15 mouse cellular contexts compared by ENCODE assay signal in genomic region chr9:22680484-22680883, GRCm38 (mm10).
DNase-seq lines count a peak whose midpoint lies in the region; ATAC-seq and TF ChIP-seq lines count a peak whose summit lies in the region.
"Had no signal": no experiment of that assay in that cellular context is flagged by ENCODE, and none has a peak within 500 bp of the region (broad histone marks: within the 10 kb centered on the region; RNA-seq: fewer than 3 reads in every experiment).

No protein-coding gene starts in this region.

- 83% methylated on average over 1 of the region's 1 CpGs for WGBS in liver, embryonic 13.5 days (ENCODE audit: insufficient replicate concordance)
- WGBS in liver, embryonic 11.5 days: 68% methylated on average over 1 of the region's 1 CpGs

- H3K4me3 ChIP-seq in gastrocnemius, adult 2 months: no peak overlapping the region
- no peak overlapping the region for H3K4me3 ChIP-seq in liver, embryonic 13.5 days (replicated peaks)
- H3K4me3 ChIP-seq in liver, embryonic 11.5 days (ENCODE audit: low read depth, low read length): no peak overlapping the region
- no peak overlapping the region for H3K4me3 ChIP-seq in C2C12 (ENCODE audit: insufficient read depth, poor library complexity, severe bottlenecking)
- H3K4me3 ChIP-seq: embryonic facial prominence, embryonic 15.5 days; forebrain, embryonic 15.5 days had no signal

- intact Hi-C loops in gastrocnemius, adult 2 months (cut with DNase I): no loop called here

- H3K4me1 ChIP-seq in liver, embryonic 13.5 days (replicated peaks): peaks cover 27% of the 10 kb centered on the region
- peaks cover 2% of the 10 kb centered on the region for H3K4me1 ChIP-seq in liver, embryonic 11.5 days (replicated peaks; ENCODE audit: control insufficient read depth, insufficient read depth, low read length)
- H3K4me1 ChIP-seq: embryonic facial prominence, embryonic 15.5 days had no signal

- H3K79me3 ChIP-seq in C2C12 (ENCODE audit: low read depth): no peaks in the 10 kb centered on the region

- peak; percentile 36 for DNase-seq in gastrocnemius, adult 2 months
- no peak for DNase-seq in gastrocnemius, adult 8-10 months (ENCODE audit: low spot score in 2 of 2)
- no peak for DNase-seq in liver, embryonic 13.5 days
- no peak for DNase-seq in liver, embryonic 11.5 days (ENCODE audit: low spot score)
- DNase-seq in adrenal gland, postnatal 36 days: peak; percentile 75 to 80
- no peak for DNase-seq in frontal cortex, adult 2 months (ENCODE audit: extremely low spot score in 1 of 2, low spot score in 1 of 2)
- DNase-seq in left cerebral cortex, adult 11 months (ENCODE audit: low spot score): no peak
- DNase-seq: kidney, adult 11 months; lung, postnatal 36 days; right cerebral cortex, postnatal 14 days; thymus, postnatal 4 days had no signal

- no peak overlapping the region for H3K9ac ChIP-seq in liver, embryonic 13.5 days
- H3K9ac ChIP-seq in liver, embryonic 11.5 days (ENCODE audit: low read depth, low read length): no peak overlapping the region
- H3K9ac ChIP-seq: embryonic facial prominence, embryonic 15.5 days; forebrain, embryonic 15.5 days had no signal

- no peaks in the 10 kb centered on the region for H3K79me2 ChIP-seq in C2C12 (ENCODE audit: control insufficient read depth, insufficient read depth)

- no peak for ATAC-seq in liver, embryonic 13.5 days (ENCODE audit: low read depth)
- ATAC-seq in liver, embryonic 11.5 days (replicated peaks; ENCODE audit: low FRiP score): no peak
- ATAC-seq: CD4-positive, CD25-positive, alpha-beta regulatory T cell, adult 4 months; forebrain, embryonic 15.5 days had no signal

- no peak overlapping the region for H3K27ac ChIP-seq in gastrocnemius, adult 2 months
- H3K27ac ChIP-seq in liver, embryonic 13.5 days: no peak overlapping the region
- H3K27ac ChIP-seq in liver, embryonic 11.5 days (ENCODE audit: low read depth, low read length): no peak overlapping the region
- H3K27ac ChIP-seq: embryonic facial prominence, embryonic 15.5 days; forebrain, embryonic 15.5 days had no signal

- no peak overlapping the region for H3ac ChIP-seq in C2C12 (ENCODE audit: control insufficient read depth, insufficient read length, low read depth)

- H3K4me2 ChIP-seq in liver, embryonic 13.5 days: peak overlapping the region; percentile 28
- H3K4me2 ChIP-seq in liver, embryonic 11.5 days: no peak overlapping the region
- H3K4me2 ChIP-seq: embryonic facial prominence, embryonic 15.5 days; forebrain, embryonic 15.5 days had no signal

- no peaks in the 10 kb centered on the region for H3K9me3 ChIP-seq in liver, embryonic 13.5 days (replicated peaks)
- no peaks in the 10 kb centered on the region for H3K9me3 ChIP-seq in liver, embryonic 11.5 days (ENCODE audit: control insufficient read depth, low read length)
- H3K9me3 ChIP-seq: embryonic facial prominence, embryonic 15.5 days; forebrain, embryonic 15.5 days had no signal

- TF ChIP-seq CTCF in gastrocnemius, adult 2 months (IDR thresholded peaks at IDR 0.05): no peak
- no peak for TF ChIP-seq CTCF in C2C12 (IDR thresholded peaks at IDR 0.05; ENCODE audit: control insufficient read depth, insufficient read depth, insufficient read length)

- no peaks in the 10 kb centered on the region for H3K36me3 ChIP-seq in liver, embryonic 13.5 days
- H3K36me3 ChIP-seq in liver, embryonic 11.5 days (ENCODE audit: control insufficient read depth, insufficient read depth, low read length): no peaks in the 10 kb centered on the region
- H3K36me3 ChIP-seq in C2C12 (ENCODE audit: control insufficient read depth, insufficient read depth): no peaks in the 10 kb centered on the region
- H3K36me3 ChIP-seq: embryonic facial prominence, embryonic 15.5 days; forebrain, embryonic 15.5 days had no signal

- H3K27me3 ChIP-seq in liver, embryonic 13.5 days: no peaks in the 10 kb centered on the region
- no peaks in the 10 kb centered on the region for H3K27me3 ChIP-seq in liver, embryonic 11.5 days (replicated peaks; ENCODE audit: control insufficient read depth, insufficient read depth, low read length)
- no peaks in the 10 kb centered on the region for H3K27me3 ChIP-seq in C2C12 (ENCODE audit: control insufficient read depth, insufficient read depth, insufficient read length)
- H3K27me3 ChIP-seq: embryonic facial prominence, embryonic 15.5 days; forebrain, embryonic 15.5 days had no signal

TF ChIP-seq in C2C12, 6 proteins besides CTCF, POLR2A, EP300 and RAD21:
- TF ChIP-seq USF1 (IDR thresholded peaks at IDR 0.05; ENCODE audit: low read depth): peak; percentile 89
- TF ChIP-seq MYOD1 (IDR thresholded peaks at IDR 0.05; ENCODE audit: control insufficient read depth, insufficient read length, low read depth): peak; percentile 93
- TF ChIP-seq MAX (IDR thresholded peaks at IDR 0.05): peak; percentile 50
- TF ChIP-seq MYOG (IDR thresholded peaks at IDR 0.05; ENCODE audit: control insufficient read depth, extremely low read depth, insufficient read length): no peak
- no peak for TF ChIP-seq CEBPB (IDR thresholded peaks at IDR 0.05; ENCODE audit: low read depth)
- peak; percentile 49 for TF ChIP-seq FOSL1 (IDR thresholded peaks at IDR 0.05; ENCODE audit: insufficient read depth, low read length, poor library complexity, severe bottlenecking)

Comparison
In these comparisons a context has a peak if more than half of its experiments do, and no peak if none do; other contexts are left out.
1. DNase-seq: peak in gastrocnemius, adult 2 months (single experiment) and adrenal gland, postnatal 36 days (2 of 2); none in gastrocnemius, adult 8-10 months (0 of 2), liver, embryonic 13.5 days (single experiment), liver, embryonic 11.5 days (single experiment), frontal cortex, adult 2 months (0 of 2) and left cerebral cortex, adult 11 months (single experiment).